Mouse (Mus musculus) limb, embryonic 13.5 days (tissue): ENCODE data around the gene Olfr54. TPM values are rescaled to one million over a fixed set of nuclear protein-coding genes. Genes with fewer than 3 reads are reported as not detected.
A peak's percentile ranks its signal among the peaks of the same experiment; 100 is the strongest.
"Not testable (repeated sequence)": the region's sequence is repeated elsewhere in the genome, so short reads cannot be mapped to it uniquely, and the experiment has no call there.

Source experiments
- ATAC-seq: fragments of 200-750 bp; cut with Nextera tagmentation; 2 replicates; pipeline ENCODE4 v1.8.0; 2017; ENCODE audit warnings: low read depth, moderate number of reproducible peaks, moderate TSS enrichment; ENCODE audit not compliant: low FRiP score
- H3K27ac ChIP-seq: fragments of 300-500 bp; sonication (generic); 2 replicates; pipeline ENCODE4 v1.5.1; 2015; ENCODE audit warnings: inconsistent platforms, mild to moderate bottlenecking, moderate library complexity
- H3K27me3 ChIP-seq: fragments of 300-500 bp; sonication (generic); 2 replicates; pipeline ENCODE4 v1.6.1; 2015; ENCODE audit warnings: mild to moderate bottlenecking, inconsistent platforms
- H3K36me3 ChIP-seq: fragments of 300-500 bp; sonication (generic); 2 replicates; pipeline ENCODE4 v1.6.1; 2015; ENCODE audit warnings: inconsistent platforms, mild to moderate bottlenecking, moderate library complexity
- H3K4me1 ChIP-seq: fragments of 300-500 bp; sonication (generic); 2 replicates; pipeline ENCODE4 v1.6.1; 2015; ENCODE audit warnings: inconsistent platforms
- H3K4me2 ChIP-seq: fragments of 300-500 bp; sonication (generic); replicated peaks from 2 replicates; pipeline ENCODE4 v1.6.1; 2015; ENCODE audit warnings: inconsistent platforms, mild to moderate bottlenecking, moderate library complexity
- H3K4me3 ChIP-seq: fragments of 300-500 bp; sonication (generic); 2 replicates; pipeline ENCODE4 v1.5.1; 2015; ENCODE audit warnings: moderate library complexity, mild to moderate bottlenecking, inconsistent platforms
- H3K9ac ChIP-seq: fragments of 300-500 bp; sonication (generic); 2 replicates; pipeline ENCODE4 v1.6.1; 2015; ENCODE audit warnings: mild to moderate bottlenecking, inconsistent platforms
- H3K9me3 ChIP-seq: fragments of 300-500 bp; sonication (generic); 2 replicates; pipeline ENCODE4 v1.6.1; 2016; ENCODE audit warnings: inconsistent platforms
- WGBS: fragments of 180-500 bp; shearing (Covaris S2); methylation state at CpG from one replicate; pipeline ENCODE4 v1.1.7; 2015; 5-methylcytosine and 5-hydroxymethylcytosine counted together
- polyA plus RNA-seq: library from polyadenylated mRNA; unstranded; fragments of >200 nt; fragmentation: Nextera tagmentation; extraction: Ambion mirVana; gene quantifications from 2 replicates; pipeline ENCODE4 v1.2.1, GENCODE M21; 2015

Olfr54 gene
- polyA plus RNA-seq, 1 experiment from 2014 or later = not detected

DNA sequence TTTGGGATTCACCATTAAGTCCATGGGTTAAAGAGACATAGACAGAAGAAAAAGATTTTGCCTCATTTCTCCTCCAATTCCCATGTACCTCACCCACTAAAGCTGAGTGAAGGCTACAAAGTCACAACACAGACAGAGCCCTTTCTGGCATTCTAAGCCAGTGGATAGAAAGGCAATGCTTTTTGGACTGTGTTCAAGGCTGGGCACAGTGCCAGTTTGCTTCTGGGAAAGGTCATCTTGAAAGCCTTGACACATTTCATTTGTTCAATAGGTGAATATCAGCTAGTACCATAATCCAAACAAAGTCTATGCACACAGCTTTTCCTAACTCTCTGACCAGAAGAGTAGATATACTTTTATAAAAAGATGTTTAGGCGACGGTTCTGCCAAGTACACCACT is 21.9 kb downstream of the Olfr54 start:
- Histone ChIP-seq H3K27ac (no peak overlapping the region), H3K4me1 (no peaks in the 10 kb centered on the region), H3K36me3 (no peaks in the 10 kb centered on the region), H3K4me2 (no peak overlapping the region), H3K4me3 (no peak overlapping the region), H3K9me3 (no peaks in the 10 kb centered on the region), H3K9ac (no peak overlapping the region), H3K27me3 (no peaks in the 10 kb centered on the region)
- no peak for ATAC-seq
- WGBS = 84% methylated on average over 2 of the region's 2 CpGs

DNA sequence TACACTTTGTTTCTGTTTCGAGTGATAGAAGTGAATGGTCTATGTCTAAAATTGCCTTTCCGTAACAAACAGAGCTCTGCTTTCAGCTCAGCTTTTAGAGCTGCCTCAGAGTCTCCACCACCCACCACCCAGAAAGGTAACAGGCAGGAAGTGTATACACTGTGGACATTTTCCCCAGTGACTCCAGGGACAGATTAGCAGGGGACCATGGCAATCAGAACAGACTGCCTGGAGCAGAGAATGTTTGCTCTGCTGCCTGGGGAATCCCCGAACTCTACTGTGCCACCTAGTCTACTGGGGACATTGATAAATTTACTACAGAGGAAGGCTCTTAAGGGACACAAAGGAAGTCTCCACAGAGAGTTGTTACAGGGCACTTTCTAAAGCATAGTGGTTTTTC is 30.7 kb downstream of the Olfr54 start:
- not testable (repeated sequence) for H3K27ac ChIP-seq, H3K4me3 ChIP-seq, H3K36me3 ChIP-seq, H3K9ac ChIP-seq, H3K4me1 ChIP-seq, H3K9me3 ChIP-seq, H3K27me3 ChIP-seq, H3K4me2 ChIP-seq, ATAC-seq
- 75% methylated on average over 3 of the region's 3 CpGs for WGBS

DNA sequence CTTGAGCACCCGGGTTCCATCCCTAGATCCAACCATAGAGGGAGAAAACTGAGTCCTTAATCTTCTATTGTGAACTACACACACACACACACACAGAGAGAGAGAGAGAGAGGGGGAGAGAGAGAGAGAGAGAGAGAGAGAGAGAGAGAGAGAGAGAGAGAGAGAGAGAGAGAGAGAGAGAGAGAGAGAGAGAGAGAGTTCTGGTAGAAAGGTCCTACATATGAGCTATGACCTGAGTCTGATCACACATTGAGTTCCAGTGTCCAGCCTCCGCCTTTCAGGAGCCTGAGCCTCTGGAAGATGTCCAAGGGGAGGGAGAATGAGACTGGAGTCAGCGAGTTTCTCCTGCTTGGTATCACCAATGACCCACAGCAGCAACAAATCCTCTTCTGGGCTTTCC is 33.8 kb downstream of the Olfr54 start, which contains the start of gene Olfr1375:
Olfr1375 (plus strand) TSS at position 301 of the 400 bp plus-strand sequence.
- H3K27me3 ChIP-seq, H3K36me3 ChIP-seq, ATAC-seq, H3K4me3 ChIP-seq, H3K4me2 ChIP-seq, H3K4me1 ChIP-seq, H3K9ac ChIP-seq, H3K9me3 ChIP-seq, H3K27ac ChIP-seq: not testable (repeated sequence)
- WGBS = 81% methylated on average over 3 of the region's 3 CpGs

DNA sequence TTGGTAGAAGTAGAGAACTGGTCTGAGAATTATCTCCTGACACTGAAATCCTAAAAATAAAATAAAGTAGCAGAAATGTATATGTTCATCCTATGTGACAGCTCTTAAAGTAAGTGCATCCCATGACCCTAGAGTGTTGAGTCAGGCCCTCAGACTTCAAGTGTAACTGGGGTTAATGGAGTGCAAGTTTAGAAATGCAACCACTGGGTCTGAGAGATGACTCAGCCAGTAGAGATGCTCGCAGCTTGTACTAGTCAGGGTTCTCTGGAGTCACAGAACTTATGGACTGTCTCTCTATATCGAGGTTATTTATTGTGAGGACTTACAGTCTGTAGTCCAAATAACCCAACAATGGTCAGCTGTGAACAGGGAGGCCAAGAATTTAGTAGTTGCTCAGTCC is 37.6 kb downstream of the Olfr54 start:
- no peaks in the 10 kb centered on the region for H3K4me1 ChIP-seq
- H3K4me2 ChIP-seq = no peak overlapping the region
- no peaks in the 10 kb centered on the region for H3K9me3 ChIP-seq
- ATAC-seq = no peak
- no peak overlapping the region for H3K27ac ChIP-seq
- H3K4me3 ChIP-seq = no peak overlapping the region
- no peaks in the 10 kb centered on the region for H3K27me3 ChIP-seq
- H3K9ac ChIP-seq = no peak overlapping the region
- 61% methylated on average over 2 of the region's 2 CpGs for WGBS
- no peaks in the 10 kb centered on the region for H3K36me3 ChIP-seq

DNA sequence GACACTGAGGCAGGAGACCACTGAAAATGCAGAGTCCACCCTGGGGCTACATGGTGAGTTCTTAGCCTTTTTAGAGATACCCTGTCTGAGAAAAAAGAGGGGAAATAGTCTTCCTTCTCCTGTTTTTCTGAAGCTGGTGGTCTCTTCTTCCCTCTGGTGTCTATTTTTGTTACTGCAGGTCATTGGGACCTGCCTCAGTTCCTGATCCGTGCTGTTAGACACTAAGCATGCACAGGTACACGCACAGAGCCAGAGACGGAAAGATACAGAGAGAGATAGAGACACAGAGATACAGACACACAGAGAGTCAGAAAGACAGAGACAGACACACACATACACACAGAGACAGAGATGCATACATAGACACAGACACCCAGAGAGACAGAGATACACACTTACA is 39.2 kb downstream of the Olfr54 start:
- Histone ChIP-seq H3K4me3 (no peak overlapping the region), H3K27me3 (no peaks in the 10 kb centered on the region), H3K27ac (no peak overlapping the region), H3K36me3 (no peaks in the 10 kb centered on the region), H3K9ac (no peak overlapping the region), H3K4me1 (no peaks in the 10 kb centered on the region), H3K9me3 (no peaks in the 10 kb centered on the region), H3K4me2 (no peak overlapping the region)
- 59% methylated on average over 3 of the region's 3 CpGs for WGBS
- no peak for ATAC-seq

DNA sequence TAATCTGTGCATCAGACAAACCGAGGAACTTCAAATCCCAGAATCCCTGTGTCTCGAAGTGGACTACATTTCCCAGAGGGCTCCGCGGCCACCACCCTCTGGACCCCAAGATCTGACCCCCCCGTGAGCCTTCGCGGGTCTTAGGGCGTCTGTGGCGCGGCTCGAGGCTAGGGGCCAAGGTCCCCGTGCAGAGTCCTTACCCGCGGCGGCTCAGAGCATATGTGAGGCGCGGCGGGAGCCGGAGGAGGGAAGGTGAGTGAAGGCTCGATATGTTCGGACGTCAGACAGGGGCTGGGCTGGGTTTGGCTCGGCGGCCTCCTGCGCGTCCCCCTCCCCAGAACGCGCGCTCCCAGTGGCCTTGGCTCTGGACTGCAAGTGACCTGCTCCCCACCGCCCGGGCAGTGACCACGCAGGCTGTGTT is 45.1 kb downstream of the Olfr54 start, which contains the start of gene Zfp354a:
Zfp354a (plus strand) TSS at position 107 of the 421 bp plus-strand sequence.
- no peaks in the 10 kb centered on the region for H3K9me3 ChIP-seq
- peak; percentile 92 for ATAC-seq
- peaks cover 8% of the 10 kb centered on the region for H3K4me1 ChIP-seq
- no peaks in the 10 kb centered on the region for H3K27me3 ChIP-seq
- H3K4me3 ChIP-seq = peak within 1 kb of the TSS; percentile 77
- H3K4me2 ChIP-seq = peak within 1 kb of the TSS; percentile 83
- peak within 1 kb of the TSS; percentile 79 for H3K9ac ChIP-seq
- peaks cover 29% of the 10 kb centered on the region for H3K36me3 ChIP-seq
- WGBS = under 1% methylated on average over 32 of the region's 32 CpGs
- no peak within 1 kb of the TSS for H3K27ac ChIP-seq

DNA sequence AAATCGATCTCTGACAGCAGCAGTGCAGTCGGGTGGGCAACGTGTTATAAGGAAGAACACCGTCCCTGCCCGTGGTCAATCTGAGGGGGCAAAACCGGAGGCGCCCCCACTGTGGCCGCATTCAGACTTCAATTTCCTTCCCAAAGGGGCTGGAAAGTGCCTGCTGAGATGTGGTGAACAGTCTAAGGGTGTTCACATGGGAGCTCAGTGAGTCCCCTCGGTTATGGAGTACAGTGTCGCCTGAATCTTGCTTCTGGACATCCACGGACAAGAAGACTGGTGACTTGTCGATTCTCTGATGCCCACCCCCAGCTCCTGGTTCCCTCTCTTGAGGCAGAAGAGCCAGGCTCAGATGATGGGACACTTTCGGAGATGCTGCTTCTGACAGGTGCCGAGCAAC is 45.6 kb downstream of the Olfr54 start:
- 15% methylated on average over 14 of the region's 14 CpGs for WGBS
- H3K4me1 ChIP-seq = peaks cover 8% of the 10 kb centered on the region
- 0 out of 2 replicates have a peak, but pooled peaks have one; percentile 6 for ATAC-seq

DNA sequence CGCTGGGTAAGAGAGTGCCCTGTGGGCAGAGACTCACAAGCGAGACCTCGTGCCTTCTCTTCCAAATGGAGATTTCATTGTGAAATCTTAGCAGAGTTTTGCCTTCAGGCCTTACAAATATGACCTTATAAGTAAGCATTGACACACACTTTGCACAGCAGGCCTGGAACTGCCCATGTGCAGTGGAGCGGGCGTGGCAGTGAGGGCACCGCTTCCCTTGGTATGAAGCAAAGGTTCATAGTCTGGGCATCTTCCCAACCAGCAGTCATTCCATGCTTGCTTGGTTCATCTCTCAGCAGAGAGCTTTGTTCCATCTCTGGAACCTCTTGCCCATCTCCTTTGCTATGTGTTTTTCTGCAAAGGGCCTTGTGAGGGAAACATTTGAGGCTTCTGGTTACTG is 46.9 kb downstream of the Olfr54 start:
- Histone ChIP-seq H3K27ac (no peak overlapping the region), H3K9ac (no peak overlapping the region), H3K4me1 (peaks cover 8% of the 10 kb centered on the region), H3K9me3 (no peaks in the 10 kb centered on the region), H3K4me2 (no peak overlapping the region), H3K4me3 (no peak overlapping the region), H3K27me3 (no peaks in the 10 kb centered on the region), H3K36me3 (peaks cover 44% of the 10 kb centered on the region)
- ATAC-seq = no peak
- WGBS = 93% methylated on average over 6 of the region's 6 CpGs

More for the DNA sequence above, 45.6 kb downstream of the Olfr54 start:
- Histone ChIP-seq H3K27ac (no peak overlapping the region), H3K4me2 (peak overlapping the region; percentile 83), H3K36me3 (peaks cover 34% of the 10 kb centered on the region), H3K27me3 (no peaks in the 10 kb centered on the region), H3K9me3 (no peaks in the 10 kb centered on the region), H3K4me3 (peak overlapping the region; percentile 77), H3K9ac (peak overlapping the region; percentile 79)

DNA sequence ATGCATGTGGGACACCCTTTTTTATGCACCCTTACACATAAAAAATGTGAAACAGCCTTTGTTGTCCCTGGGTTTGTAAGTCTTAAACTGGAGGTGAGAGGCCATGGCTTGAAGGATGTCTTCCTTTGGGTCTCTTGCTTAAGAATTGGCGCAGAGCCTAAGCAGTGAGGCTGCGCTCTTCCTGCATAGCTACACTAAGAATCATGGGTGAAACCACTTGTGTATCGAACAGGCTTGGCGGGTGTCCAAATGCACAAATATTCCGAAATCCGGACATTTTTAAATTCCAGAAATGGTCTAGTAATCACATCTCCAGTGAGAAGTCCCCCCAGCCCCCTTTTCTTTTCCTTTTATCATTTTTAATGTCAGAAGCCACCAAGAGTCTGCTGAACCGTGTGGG is 49.2 kb downstream of the Olfr54 start:
- Histone ChIP-seq H3K4me2 (no peak overlapping the region), H3K36me3 (peaks cover 67% of the 10 kb centered on the region), H3K9me3 (no peaks in the 10 kb centered on the region), H3K27me3 (no peaks in the 10 kb centered on the region), H3K4me1 (peaks cover 8% of the 10 kb centered on the region), H3K27ac (no peak overlapping the region), H3K4me3 (no peak overlapping the region), H3K9ac (no peak overlapping the region)
- WGBS = 82% methylated on average over 7 of the region's 7 CpGs
- ATAC-seq = no peak

DNA sequence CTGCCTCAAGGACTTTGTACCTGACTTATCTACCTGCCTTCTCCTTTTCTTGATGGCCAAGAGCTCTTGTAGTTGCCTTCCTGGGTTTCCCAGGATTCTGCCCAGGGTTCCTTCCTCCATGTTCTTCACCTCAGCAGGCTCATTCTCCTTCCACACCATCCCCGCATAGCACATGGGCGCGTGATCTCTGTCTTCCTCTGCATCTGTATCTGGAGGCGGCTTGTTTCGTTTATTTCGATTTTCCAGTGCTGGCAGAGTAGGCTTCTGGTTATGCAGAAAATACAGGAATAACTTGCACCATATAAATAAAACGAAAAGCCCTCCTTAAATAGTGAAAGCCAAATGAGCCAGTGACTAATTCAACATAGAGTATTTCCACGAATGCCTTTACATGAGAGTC is 49.8 kb downstream of the Olfr54 start:
- ATAC-seq = no peak
- Histone ChIP-seq H3K36me3 (peaks cover 73% of the 10 kb centered on the region), H3K4me1 (peaks cover 8% of the 10 kb centered on the region), H3K9ac (no peak overlapping the region), H3K4me2 (no peak overlapping the region), H3K9me3 (no peaks in the 10 kb centered on the region), H3K27me3 (no peaks in the 10 kb centered on the region), H3K4me3 (no peak overlapping the region), H3K27ac (no peak overlapping the region)
- 95% methylated on average over 8 of the region's 8 CpGs for WGBS

Other genes starting within 250 kb of the Olfr54 start
- 53.1 and 67.6 TPM in 2 replicates for gene Zfp354c, start 186.5 kb upstream of the Olfr54 start, polyA plus RNA-seq
- gene Zfp879, start 172.7 kb upstream of the Olfr54 start, polyA plus RNA-seq = 0.94 and 1.00 TPM in 2 replicates
- not detected in 2 replicates for gene Grm6, start 163.6 kb upstream of the Olfr54 start, polyA plus RNA-seq
- gene Zfp454, start 126.6 kb upstream of the Olfr54 start, polyA plus RNA-seq = 12.8 and 13.1 TPM in 2 replicates
- gene Zfp2, start 98.1 kb upstream of the Olfr54 start, polyA plus RNA-seq = 12.7 and 14.3 TPM in 2 replicates
- gene Zfp354b, start 82.6 kb upstream of the Olfr54 start, polyA plus RNA-seq = 1.4 and 2.1 TPM in 2 replicates
- gene 4933414I15Rik, start 70.5 kb upstream of the Olfr54 start, polyA plus RNA-seq = not detected in 2 replicates
- not detected in 2 replicates for gene Prop1, start 60.5 kb upstream of the Olfr54 start, polyA plus RNA-seq
- gene Olfr1378, start 47.7 kb upstream of the Olfr54 start, polyA plus RNA-seq = 0.04 TPM in 1 of 2 replicates, not detected in the other
- gene Olfr1377, start 32.3 kb upstream of the Olfr54 start, polyA plus RNA-seq = not detected in 2 replicates
- gene Olfr51, start 10.6 kb upstream of the Olfr54 start, polyA plus RNA-seq = not detected in 2 replicates
- gene Olfr1375, start 33.9 kb downstream of the Olfr54 start, polyA plus RNA-seq = not detected in 2 replicates
- gene Zfp354a, start 45.0 kb downstream of the Olfr54 start, polyA plus RNA-seq = 10.2 and 11.8 TPM in 2 replicates
- gene Gm12569, start 206.2 kb downstream of the Olfr54 start, polyA plus RNA-seq = not detected in 2 replicates
- gene Clk4, start 247.5 kb downstream of the Olfr54 start, polyA plus RNA-seq = 146 and 156 TPM in 2 replicates
- 0.52 and 0.53 TPM in 2 replicates for gene BC049762, start 248.8 kb downstream of the Olfr54 start, polyA plus RNA-seq